Mouse (Mus musculus): ENCODE data around the gene Phactr1. TPM values are rescaled to one million over a fixed set of nuclear protein-coding genes. Genes with fewer than 3 reads are reported as not detected.

Phactr1 gene
- total and polyA plus RNA-seq, 2 experiments = 0.16 to 0.28 TPM

GRCm38 (mm10) chr13:43172036-43172713 lies 491.8 kb downstream of the Phactr1 start:
- Histone ChIP-seq H3K36me3 (ENCODE audit: control insufficient read depth, insufficient read depth, low read length) (no peaks in the 10 kb centered on the region; the same call in 1 of the 2 replicates), H3K27me3 (ENCODE audit: control insufficient read depth, insufficient read depth, low read length) (no peaks in the 10 kb centered on the region), H3K9ac (ENCODE audit: low read depth, low read length) (no peak overlapping the region), H3K27ac (replicated peaks; ENCODE audit: insufficient read depth, low read depth, low read length) (peak overlapping the region; percentile 64), H3K4me1 (ENCODE audit: control insufficient read depth, insufficient read depth, low read length) (peaks cover 6% of the 10 kb centered on the region), H3K79me2 (ENCODE audit: control insufficient read depth, insufficient read depth, low read length) (no peaks in the 10 kb centered on the region), H3K4me3 (ENCODE audit: insufficient read depth, low read depth, low read length) (no peak overlapping the region)
- peak; percentile 57 for DNase-seq (ENCODE audit: extremely low read depth, low read depth, low spot score)
- TF ChIP-seq POLR2A (IDR thresholded peaks at IDR 0.05; ENCODE audit: extremely low read depth, insufficient read depth, low read length) (no peak), CTCF (IDR thresholded peaks at IDR 0.05; ENCODE audit: low read depth, low read length) (no peak; the same call in 1 of the 2 replicates)
- 33% methylated on average over 14 of the region's 14 CpGs for WGBS

GRCm38 (mm10) chr13:43173262-43173661 lies 492.8 kb downstream of the Phactr1 start:
- no peaks in the 10 kb centered on the region for H3K27me3 ChIP-seq (ENCODE audit: control insufficient read depth, insufficient read depth, low read length)
- H3K4me3 ChIP-seq (ENCODE audit: insufficient read depth, low read depth, low read length) = no peak overlapping the region
- H3K4me1 ChIP-seq (ENCODE audit: control insufficient read depth, insufficient read depth, low read length) = peaks cover 6% of the 10 kb centered on the region
- no peaks in the 10 kb centered on the region for H3K36me3 ChIP-seq (ENCODE audit: control insufficient read depth, insufficient read depth, low read length)
- no peak overlapping the region for H3K9ac ChIP-seq (ENCODE audit: low read depth, low read length)
- H3K79me2 ChIP-seq (ENCODE audit: control insufficient read depth, insufficient read depth, low read length) = no peaks in the 10 kb centered on the region
- TF ChIP-seq POLR2A (IDR thresholded peaks at IDR 0.05; ENCODE audit: extremely low read depth, insufficient read depth, low read length) (no peak), CTCF (IDR thresholded peaks at IDR 0.05; ENCODE audit: low read depth, low read length) (peak; percentile 71)
- 20% methylated on average over 9 of the region's 9 CpGs for WGBS
- peak; percentile 36 for DNase-seq (ENCODE audit: extremely low read depth, low read depth, low spot score)
- no peak overlapping the region for H3K27ac ChIP-seq (replicated peaks; ENCODE audit: insufficient read depth, low read depth, low read length)

- Histone ChIP-seq H3K27me3 (ENCODE audit: control insufficient read depth, insufficient read depth, low read length) (no peaks in the 10 kb centered on the region), H3K79me2 (ENCODE audit: control insufficient read depth, insufficient read depth, low read length) (no peaks in the 10 kb centered on the region), H3K4me3 (ENCODE audit: insufficient read depth, low read depth, low read length) (no peak overlapping the region), H3K27ac (replicated peaks; ENCODE audit: insufficient read depth, low read depth, low read length) (no peak overlapping the region), H3K9ac (ENCODE audit: low read depth, low read length) (no peak overlapping the region), H3K4me1 (ENCODE audit: control insufficient read depth, insufficient read depth, low read length) (peaks cover 6% of the 10 kb centered on the region), H3K36me3 (ENCODE audit: control insufficient read depth, insufficient read depth, low read length) (no peaks in the 10 kb centered on the region)
- WGBS = 93% methylated on average over 3 of the region's 3 CpGs
- TF ChIP-seq POLR2A (IDR thresholded peaks at IDR 0.05; ENCODE audit: extremely low read depth, insufficient read depth, low read length) (no peak), CTCF (IDR thresholded peaks at IDR 0.05; ENCODE audit: low read depth, low read length) (no peak)
- no peak for DNase-seq (ENCODE audit: extremely low read depth, low read depth, low spot score)
Observed at GRCm38 (mm10) chr13:43176676-43177075, 496.3 kb downstream of the Phactr1 start.

GRCm38 (mm10) chr13:43177317-43177716 lies 496.9 kb downstream of the Phactr1 start:
- Histone ChIP-seq H3K36me3 (ENCODE audit: control insufficient read depth, insufficient read depth, low read length) (no peaks in the 10 kb centered on the region), H3K27ac (replicated peaks; ENCODE audit: insufficient read depth, low read depth, low read length) (no peak overlapping the region), H3K9ac (ENCODE audit: low read depth, low read length) (no peak overlapping the region), H3K4me3 (ENCODE audit: insufficient read depth, low read depth, low read length) (no peak overlapping the region), H3K79me2 (ENCODE audit: control insufficient read depth, insufficient read depth, low read length) (no peaks in the 10 kb centered on the region), H3K4me1 (ENCODE audit: control insufficient read depth, insufficient read depth, low read length) (peaks cover 2% of the 10 kb centered on the region), H3K27me3 (ENCODE audit: control insufficient read depth, insufficient read depth, low read length) (no peaks in the 10 kb centered on the region)
- WGBS = 86% methylated on average over 7 of the region's 7 CpGs
- TF ChIP-seq CTCF (IDR thresholded peaks at IDR 0.05; ENCODE audit: low read depth, low read length) = no peak
- TF ChIP-seq POLR2A (IDR thresholded peaks at IDR 0.05; ENCODE audit: extremely low read depth, insufficient read depth, low read length) = no peak
- DNase-seq (ENCODE audit: extremely low read depth, low read depth, low spot score) = no peak

GRCm38 (mm10) chr13:43181104-43181503 lies 500.7 kb downstream of the Phactr1 start:
- Histone ChIP-seq H3K36me3 (ENCODE audit: control insufficient read depth, insufficient read depth, low read length) (no peaks in the 10 kb centered on the region), H3K9ac (ENCODE audit: low read depth, low read length) (no peak overlapping the region), H3K79me2 (ENCODE audit: control insufficient read depth, insufficient read depth, low read length) (no peaks in the 10 kb centered on the region), H3K27me3 (ENCODE audit: control insufficient read depth, insufficient read depth, low read length) (no peaks in the 10 kb centered on the region), H3K4me3 (ENCODE audit: insufficient read depth, low read depth, low read length) (no peak overlapping the region), H3K27ac (replicated peaks; ENCODE audit: insufficient read depth, low read depth, low read length) (no peak overlapping the region), H3K4me1 (ENCODE audit: control insufficient read depth, insufficient read depth, low read length) (0 out of 2 replicates have a peak, but pooled peaks cover 2% of the 10 kb centered on the region)
- no peak for DNase-seq (ENCODE audit: extremely low read depth, low read depth, low spot score)
- no peak for TF ChIP-seq CTCF (IDR thresholded peaks at IDR 0.05; ENCODE audit: low read depth, low read length)
- TF ChIP-seq POLR2A (IDR thresholded peaks at IDR 0.05; ENCODE audit: extremely low read depth, insufficient read depth, low read length) = no peak
- WGBS = 63% methylated on average over 7 of the region's 7 CpGs
